Mouse (Mus musculus) intestine, embryonic 14.5 days (tissue): ENCODE data around the gene Krtap14. TPM values are rescaled to one million over a fixed set of nuclear protein-coding genes. Genes with fewer than 3 reads are reported as not detected.

Experiments used
- ATAC-seq: fragments of 200-750 bp; cut with Nextera tagmentation; replicated peaks from 2 replicates; pipeline ENCODE4 v1.8.0; 2017; ENCODE audit warnings: low read depth, moderate number of reproducible peaks, moderate TSS enrichment, moderate library complexity; ENCODE audit not compliant: low FRiP score, low TSS enrichment
- DNase-seq: peaks from one replicate; pipeline ENCODE4 v3.0.0-alpha.2; 2018; ENCODE audit warnings: low spot score
- H3K27ac ChIP-seq: fragments of 300-500 bp; sonication (generic); 2 replicates; pipeline ENCODE4 v1.5.1; 2014; ENCODE audit warnings: low read depth, mild to moderate bottlenecking, control low read depth
- H3K27me3 ChIP-seq: fragments of 300-500 bp; sonication (generic); replicated peaks from 2 replicates; pipeline ENCODE4 v1.6.1; 2014; ENCODE audit warnings: low read length, control low read depth; ENCODE audit not compliant: control insufficient read depth, insufficient read depth
- H3K36me3 ChIP-seq: fragments of 300-500 bp; sonication (generic); 2 replicates; pipeline ENCODE4 v1.6.1; 2014; ENCODE audit warnings: low read length, control low read depth; ENCODE audit not compliant: control insufficient read depth, insufficient read depth
- H3K4me1 ChIP-seq: fragments of 300-500 bp; sonication (generic); replicated peaks from 2 replicates; pipeline ENCODE4 v1.6.1; 2014; ENCODE audit warnings: low read length, control low read depth, mixed read lengths; ENCODE audit not compliant: control insufficient read depth, insufficient read depth
- H3K4me2 ChIP-seq: fragments of 300-500 bp; sonication (generic); 2 replicates; pipeline ENCODE4 v1.6.1; 2014; ENCODE audit warnings: low read length
- H3K4me3 ChIP-seq: fragments of 300-500 bp; sonication (generic); 2 replicates; pipeline ENCODE4 v1.5.1; 2014; ENCODE audit warnings: low read depth, low read length, control low read depth, mixed read lengths
- H3K9ac ChIP-seq: fragments of 300-500 bp; sonication (generic); 2 replicates; pipeline ENCODE4 v1.6.1; 2014; ENCODE audit warnings: mild to moderate bottlenecking, low read length
- H3K9me3 ChIP-seq: fragments of 300-500 bp; sonication (generic); 2 replicates; pipeline ENCODE4 v1.6.1; 2016; ENCODE audit warnings: low read length, control low read depth; ENCODE audit not compliant: control insufficient read depth
- WGBS: fragments of 180-500 bp; shearing (Covaris S2); extraction: QIAGEN DNeasy Blood & Tissue Kit; methylation state at CpG from one replicate; pipeline ENCODE4 v1.1.7; 2014; 5-methylcytosine and 5-hydroxymethylcytosine counted together
- polyA plus RNA-seq: library from polyadenylated mRNA; unstranded; fragments of >200 nt; fragmentation: Nextera tagmentation; extraction: Ambion mirVana; gene quantifications from 2 replicates; pipeline ENCODE4 v1.2.1, GENCODE M21; 2014

Gene Krtap14
- not detected in 2 replicates for polyA plus RNA-seq

GRCm38 (mm10) chr16:88826095-88826652 is at the start of gene Krtap14:
Krtap14 (minus strand) TSS chr16:88826145.
- ATAC-seq, result no peak
- H3K27me3 ChIP-seq, result no peaks in the 10 kb centered on the region
- no peaks in the 10 kb centered on the region for H3K4me1 ChIP-seq
- 91% methylated on average over 9 of the region's 9 CpGs for WGBS
- no peak within 1 kb of the TSS for H3K27ac ChIP-seq
- H3K4me2 ChIP-seq, result no peak within 1 kb of the TSS
- no peak for DNase-seq
- no peaks in the 10 kb centered on the region for H3K9me3 ChIP-seq
- H3K9ac ChIP-seq, result no peak within 1 kb of the TSS
- no peak within 1 kb of the TSS for H3K4me3 ChIP-seq
- H3K36me3 ChIP-seq, result no peaks in the 10 kb centered on the region

- 96% methylated on average over 3 of the region's 3 CpGs for WGBS
- no peak for ATAC-seq
- H3K36me3 ChIP-seq, result no peaks in the 10 kb centered on the region
- H3K4me3 ChIP-seq, result no peak within 1 kb of the TSS
- H3K9me3 ChIP-seq, result no peaks in the 10 kb centered on the region
- no peak within 1 kb of the TSS for H3K4me2 ChIP-seq
- H3K27ac ChIP-seq, result no peak within 1 kb of the TSS
- H3K9ac ChIP-seq, result no peak within 1 kb of the TSS
- H3K27me3 ChIP-seq, result no peaks in the 10 kb centered on the region
- no peak for DNase-seq
- H3K4me1 ChIP-seq, result no peaks in the 10 kb centered on the region
Observed at GRCm38 (mm10) chr16:88874169-88874568, 48.2 kb upstream of the Krtap14 start, which contains the start of gene Krtap19-2. Krtap19-2 (minus strand) TSS chr16:88874269.

- Histone ChIP-seq H3K4me3 (no peak within 1 kb of the TSS), H3K4me1 (no peaks in the 10 kb centered on the region), H3K4me2 (no peak within 1 kb of the TSS), H3K36me3 (no peaks in the 10 kb centered on the region), H3K9ac (no peak within 1 kb of the TSS), H3K9me3 (no peaks in the 10 kb centered on the region), H3K27me3 (no peaks in the 10 kb centered on the region), H3K27ac (no peak within 1 kb of the TSS)
- ATAC-seq (no peak), DNase-seq (no peak)
- 82% methylated on average over 6 of the region's 6 CpGs for WGBS
Observed at GRCm38 (mm10) chr16:88869311-88869710, 43.4 kb upstream of the Krtap14 start, which contains the start of gene Krtap19-1. Krtap19-1 (minus strand) TSS chr16:88869411.

GRCm38 (mm10) chr16:88864887-88865407 is 39.0 kb upstream of the Krtap14 start:
- no peaks in the 10 kb centered on the region for H3K36me3 ChIP-seq
- H3K9ac ChIP-seq, result no peak overlapping the region
- H3K4me3 ChIP-seq, result no peak overlapping the region
- H3K4me1 ChIP-seq, result no peaks in the 10 kb centered on the region
- WGBS, result 80% methylated on average over 4 of the region's 4 CpGs
- no peaks in the 10 kb centered on the region for H3K27me3 ChIP-seq
- DNase-seq (no peak), ATAC-seq (no peak)
- H3K27ac ChIP-seq, result no peak overlapping the region
- no peaks in the 10 kb centered on the region for H3K9me3 ChIP-seq
- no peak overlapping the region for H3K4me2 ChIP-seq

GRCm38 (mm10) chr16:88851450-88851849 is 25.5 kb upstream of the Krtap14 start:
- H3K27ac ChIP-seq, result no peak overlapping the region
- 15% methylated on average over 5 of the region's 5 CpGs for WGBS
- no peaks in the 10 kb centered on the region for H3K27me3 ChIP-seq
- no peak overlapping the region for H3K4me2 ChIP-seq
- no peak overlapping the region for H3K4me3 ChIP-seq
- H3K9me3 ChIP-seq, result no peaks in the 10 kb centered on the region
- H3K36me3 ChIP-seq, result no peaks in the 10 kb centered on the region
- no peaks in the 10 kb centered on the region for H3K4me1 ChIP-seq
- ATAC-seq (no peak), DNase-seq (no peak)
- H3K9ac ChIP-seq, result no peak overlapping the region

- H3K4me3 ChIP-seq, result no peak overlapping the region
- no peak overlapping the region for H3K4me2 ChIP-seq
- H3K9me3 ChIP-seq, result no peaks in the 10 kb centered on the region
- H3K4me1 ChIP-seq, result no peaks in the 10 kb centered on the region
- ATAC-seq, result no peak
- no peak overlapping the region for H3K27ac ChIP-seq
- WGBS, result 83% methylated on average over 4 of the region's 4 CpGs
- no peak overlapping the region for H3K9ac ChIP-seq
- DNase-seq, result no peak
- no peaks in the 10 kb centered on the region for H3K27me3 ChIP-seq
- no peaks in the 10 kb centered on the region for H3K36me3 ChIP-seq
Observed at GRCm38 (mm10) chr16:88848558-88848957, 22.6 kb upstream of the Krtap14 start.

- ATAC-seq (no peak), DNase-seq (no peak)
- H3K4me1 ChIP-seq, result no peaks in the 10 kb centered on the region
- H3K27me3 ChIP-seq, result no peaks in the 10 kb centered on the region
- H3K4me3 ChIP-seq, result no peak overlapping the region
- H3K9ac ChIP-seq, result no peak overlapping the region
- 95% methylated on average over 1 of the region's 1 CpGs for WGBS
- H3K36me3 ChIP-seq, result no peaks in the 10 kb centered on the region
- H3K27ac ChIP-seq, result no peak overlapping the region
- no peaks in the 10 kb centered on the region for H3K9me3 ChIP-seq
- no peak overlapping the region for H3K4me2 ChIP-seq
Observed at GRCm38 (mm10) chr16:88847363-88847762, 21.4 kb upstream of the Krtap14 start.

GRCm38 (mm10) chr16:88826978-88827377 is 1.0 kb upstream of the Krtap14 start:
- no peaks in the 10 kb centered on the region for H3K4me1 ChIP-seq
- H3K36me3 ChIP-seq, result no peaks in the 10 kb centered on the region
- DNase-seq, result no peak
- H3K27me3 ChIP-seq, result no peaks in the 10 kb centered on the region
- H3K9me3 ChIP-seq, result no peaks in the 10 kb centered on the region
- H3K4me3 ChIP-seq, result no peak overlapping the region
- 65% methylated on average over 3 of the region's 3 CpGs for WGBS
- no peak overlapping the region for H3K4me2 ChIP-seq
- ATAC-seq, result no peak
- H3K27ac ChIP-seq, result no peak overlapping the region
- H3K9ac ChIP-seq, result no peak overlapping the region

GRCm38 (mm10) chr16:88823736-88824135 is 2.2 kb downstream of the Krtap14 start:
- ATAC-seq, result no peak
- 83% methylated on average over 3 of the region's 3 CpGs for WGBS

More at GRCm38 (mm10) chr16:88823736-88824135, 2.2 kb downstream of the Krtap14 start:
- Histone ChIP-seq H3K27me3 (no peaks in the 10 kb centered on the region), H3K27ac (no peak overlapping the region), H3K9ac (no peak overlapping the region), H3K4me1 (no peaks in the 10 kb centered on the region), H3K36me3 (no peaks in the 10 kb centered on the region), H3K4me2 (no peak overlapping the region), H3K4me3 (no peak overlapping the region), H3K9me3 (no peaks in the 10 kb centered on the region)
- no peak for DNase-seq
